Mouse (Mus musculus) forebrain, embryonic 16.5 days (tissue): ENCODE data around the gene Snx29. TPM values are rescaled to one million over a fixed set of nuclear protein-coding genes. Genes with fewer than 3 reads are reported as not detected.

Experiments used
- ATAC-seq: fragments of 200-750 bp; cut with Nextera tagmentation; 2 replicates; pipeline ENCODE4 v1.8.0; 2017; ENCODE audit warnings: mild to moderate bottlenecking, moderate library complexity
- H3K27ac ChIP-seq: fragments of 300-500 bp; sonication (generic); 2 replicates; pipeline ENCODE4 v1.5.1; 2014; ENCODE audit warnings: low read length, control low read depth
- H3K27me3 ChIP-seq: fragments of 300-500 bp; sonication (generic); replicated peaks from 2 replicates; pipeline ENCODE4 v1.6.1; 2014; ENCODE audit warnings: low read length; ENCODE audit not compliant: control insufficient read depth, insufficient read depth
- H3K36me3 ChIP-seq: fragments of 300-500 bp; sonication (generic); 2 replicates; pipeline ENCODE4 v1.6.1; 2014; ENCODE audit not compliant: control insufficient read depth, insufficient read depth
- H3K4me1 ChIP-seq: fragments of 300-500 bp; sonication (generic); replicated peaks from 2 replicates; pipeline ENCODE4 v1.6.1; 2014; ENCODE audit warnings: low read length; ENCODE audit not compliant: control insufficient read depth, insufficient read depth
- H3K4me2 ChIP-seq: fragments of 300-500 bp; sonication (generic); 2 replicates; pipeline ENCODE4 v1.6.1; 2014; ENCODE audit warnings: mild to moderate bottlenecking, low read length, control low read depth
- H3K4me3 ChIP-seq: fragments of 300-500 bp; sonication (generic); replicated peaks from 2 replicates; pipeline ENCODE4 v1.5.1; 2014; ENCODE audit warnings: mild to moderate bottlenecking, low read length, control low read depth
- H3K9ac ChIP-seq: fragments of 300-500 bp; sonication (generic); replicated peaks from 2 replicates; pipeline ENCODE4 v1.6.1; 2014; ENCODE audit warnings: low read depth, low read length, control low read depth
- H3K9me3 ChIP-seq: fragments of 300-500 bp; sonication (generic); 2 replicates; pipeline ENCODE4 v1.6.1; 2016; ENCODE audit warnings: low read length; ENCODE audit not compliant: control insufficient read depth
- WGBS: fragments of 180-500 bp; shearing (Covaris S2); extraction: QIAGEN DNeasy Blood & Tissue Kit; methylation state at CpG from one replicate; pipeline ENCODE4 v1.1.7; 2014; 5-methylcytosine and 5-hydroxymethylcytosine counted together
- polyA plus RNA-seq: library from polyadenylated mRNA; unstranded; fragments of >200 nt; fragmentation: Nextera tagmentation; extraction: Ambion mirVana; gene quantifications from 2 replicates; pipeline ENCODE4 v1.2.1, GENCODE M21; 2015

Gene Snx29
- polyA plus RNA-seq, 1 experiment from 2014 or later, result 18.5 TPM

GRCm38 (mm10) chr16:11643603-11644002 lies 320.9 kb downstream of the Snx29 start:
- H3K27me3 ChIP-seq, result no peaks in the 10 kb centered on the region
- no peak overlapping the region for H3K9ac ChIP-seq
- H3K4me3 ChIP-seq, result no peak overlapping the region
- no peaks in the 10 kb centered on the region for H3K36me3 ChIP-seq
- peaks cover 17% of the 10 kb centered on the region for H3K4me1 ChIP-seq
- H3K4me2 ChIP-seq, result no peak overlapping the region
- 65% methylated on average over 6 of the region's 6 CpGs for whole genome bisulfite sequencing
- H3K27ac ChIP-seq, result no peak overlapping the region
- no peaks in the 10 kb centered on the region for H3K9me3 ChIP-seq
- ATAC-seq, result no peak

GRCm38 (mm10) chr16:11644399-11644798 lies 321.7 kb downstream of the Snx29 start:
- Histone ChIP-seq H3K9ac (no peak overlapping the region), H3K36me3 (no peaks in the 10 kb centered on the region), H3K4me3 (no peak overlapping the region), H3K27ac (no peak overlapping the region), H3K27me3 (no peaks in the 10 kb centered on the region), H3K9me3 (no peaks in the 10 kb centered on the region), H3K4me2 (no peak overlapping the region), H3K4me1 (peaks cover 17% of the 10 kb centered on the region)
- no peak for ATAC-seq
- 81% methylated on average over 2 of the region's 2 CpGs for WGBS

GRCm38 (mm10) chr16:11645668-11646067 lies 323.0 kb downstream of the Snx29 start:
- H3K27me3 ChIP-seq, result no peaks in the 10 kb centered on the region
- ATAC-seq, result no peak
- no peaks in the 10 kb centered on the region for H3K9me3 ChIP-seq
- 21% methylated on average over 4 of the region's 4 CpGs for WGBS
- H3K36me3 ChIP-seq, result no peaks in the 10 kb centered on the region
- no peak overlapping the region for H3K9ac ChIP-seq
- H3K27ac ChIP-seq, result peak overlapping the region; percentile 67; the same call in 1 of the 2 replicates
- H3K4me1 ChIP-seq, result peaks cover 17% of the 10 kb centered on the region
- H3K4me2 ChIP-seq, result no peak overlapping the region
- H3K4me3 ChIP-seq, result no peak overlapping the region

GRCm38 (mm10) chr16:11646745-11647289 lies 324.1 kb downstream of the Snx29 start:
- Histone ChIP-seq H3K9me3 (no peaks in the 10 kb centered on the region), H3K4me2 (no peak overlapping the region), H3K4me3 (no peak overlapping the region), H3K4me1 (peaks cover 17% of the 10 kb centered on the region), H3K27ac (peak overlapping the region; percentile 67), H3K27me3 (no peaks in the 10 kb centered on the region), H3K36me3 (no peaks in the 10 kb centered on the region), H3K9ac (no peak overlapping the region)
- WGBS, result 46% methylated on average over 4 of the region's 4 CpGs
- peak; percentile 71 for ATAC-seq

GRCm38 (mm10) chr16:11648169-11648688 lies 325.5 kb downstream of the Snx29 start:
- Histone ChIP-seq H3K4me1 (peaks cover 17% of the 10 kb centered on the region), H3K36me3 (no peaks in the 10 kb centered on the region), H3K27me3 (no peaks in the 10 kb centered on the region), H3K9ac (no peak overlapping the region), H3K27ac (no peak overlapping the region), H3K4me3 (no peak overlapping the region), H3K4me2 (no peak overlapping the region), H3K9me3 (no peaks in the 10 kb centered on the region)
- 89% methylated on average over 1 of the region's 1 CpGs for WGBS
- no peak for ATAC-seq

- Histone ChIP-seq H3K27me3 (no peaks in the 10 kb centered on the region), H3K4me1 (no peaks in the 10 kb centered on the region), H3K9ac (no peak overlapping the region), H3K9me3 (no peaks in the 10 kb centered on the region), H3K36me3 (no peaks in the 10 kb centered on the region), H3K4me3 (no peak overlapping the region), H3K4me2 (no peak overlapping the region), H3K27ac (no peak overlapping the region)
- ATAC-seq, result no peak
- 85% methylated on average over 2 of the region's 2 CpGs for WGBS
These were observed 330.1 kb downstream of the Snx29 start for GRCm38 (mm10) chr16:11652686-11653366.

- no peak overlapping the region for H3K4me2 ChIP-seq
- 79% methylated on average over 3 of the region's 3 CpGs for WGBS
- ATAC-seq, result no peak
- H3K9ac ChIP-seq, result no peak overlapping the region
- H3K36me3 ChIP-seq, result no peaks in the 10 kb centered on the region; the same call in 1 of the 2 replicates
- no peaks in the 10 kb centered on the region for H3K9me3 ChIP-seq
- H3K4me3 ChIP-seq, result no peak overlapping the region
- no peaks in the 10 kb centered on the region for H3K4me1 ChIP-seq
- H3K27me3 ChIP-seq, result no peaks in the 10 kb centered on the region
- H3K27ac ChIP-seq, result no peak overlapping the region
These were observed 333.2 kb downstream of the Snx29 start for GRCm38 (mm10) chr16:11655893-11656292.

GRCm38 (mm10) chr16:11657111-11657510 lies 334.4 kb downstream of the Snx29 start:
- H3K4me3 ChIP-seq, result no peak overlapping the region
- H3K9ac ChIP-seq, result no peak overlapping the region
- no peaks in the 10 kb centered on the region; the same call in 1 of the 2 replicates for H3K36me3 ChIP-seq
- H3K4me1 ChIP-seq, result no peaks in the 10 kb centered on the region
- no peak for ATAC-seq
- no peaks in the 10 kb centered on the region for H3K27me3 ChIP-seq
- H3K9me3 ChIP-seq, result no peaks in the 10 kb centered on the region
- no peak overlapping the region for H3K4me2 ChIP-seq
- H3K27ac ChIP-seq, result no peak overlapping the region
- 27% methylated on average over 1 of the region's 1 CpGs for WGBS

GRCm38 (mm10) chr16:11659111-11659720 lies 336.5 kb downstream of the Snx29 start:
- WGBS, result 88% methylated on average over 6 of the region's 6 CpGs
- Histone ChIP-seq H3K27ac (no peak overlapping the region), H3K4me3 (no peak overlapping the region), H3K4me2 (no peak overlapping the region), H3K4me1 (no peaks in the 10 kb centered on the region), H3K9ac (no peak overlapping the region), H3K36me3 (no peaks in the 10 kb centered on the region; the same call in 1 of the 2 replicates), H3K9me3 (no peaks in the 10 kb centered on the region), H3K27me3 (no peaks in the 10 kb centered on the region)
- no peak for ATAC-seq
